Mouse (Mus musculus) kidney, adult 8-10 months (tissue): ENCODE data around the gene Kat2b.
"Not testable (repeated sequence)": the region's sequence is repeated elsewhere in the genome, so short reads cannot be mapped to it uniquely, and the experiment has no call there.

ENCODE experiments used
- DNase-seq, 2 experiments: peaks; one replicate each; pipeline ENCODE4 v3.0.0; 2022

Kat2b gene

DNA sequence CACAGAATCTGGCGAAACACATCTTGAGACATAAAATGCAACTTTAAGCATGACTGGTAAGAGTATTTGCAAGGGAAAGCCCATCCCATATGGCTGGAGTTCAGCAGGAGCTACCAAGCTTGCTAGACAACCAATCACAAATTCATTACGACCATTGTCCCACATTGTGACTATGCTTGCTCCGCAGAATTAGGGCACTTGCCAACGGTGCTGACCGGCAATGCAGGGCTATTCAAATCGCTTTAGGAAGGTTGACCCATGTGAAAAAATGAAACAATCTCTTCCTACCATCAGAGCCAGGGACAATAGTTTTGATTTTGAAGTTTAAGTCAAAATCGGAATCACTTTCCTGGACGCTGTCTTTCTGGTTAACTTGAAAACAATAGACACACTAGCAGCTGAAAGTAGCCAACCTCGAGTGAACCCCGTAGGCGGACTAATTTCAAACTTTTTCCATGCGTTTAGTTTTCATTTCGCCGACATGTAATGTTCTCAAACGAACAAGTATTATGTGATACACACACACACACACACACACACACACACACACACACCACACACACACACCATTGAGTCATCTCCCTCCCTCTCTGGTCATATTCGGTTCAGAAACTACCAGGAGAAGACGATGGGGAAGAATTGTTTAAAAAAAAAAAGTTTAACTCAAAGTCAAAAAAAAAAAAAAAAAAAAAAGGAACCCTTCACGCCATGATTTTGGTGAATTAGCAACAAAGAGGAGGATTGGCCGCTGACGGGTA lies at the start of gene Kat2b:
Gene Kat2b, plus strand, starts transcription at position 701 of the 758 bp plus-strand sequence.
- peak in 1 of 2 experiments; percentile 39 for DNase-seq

DNA sequence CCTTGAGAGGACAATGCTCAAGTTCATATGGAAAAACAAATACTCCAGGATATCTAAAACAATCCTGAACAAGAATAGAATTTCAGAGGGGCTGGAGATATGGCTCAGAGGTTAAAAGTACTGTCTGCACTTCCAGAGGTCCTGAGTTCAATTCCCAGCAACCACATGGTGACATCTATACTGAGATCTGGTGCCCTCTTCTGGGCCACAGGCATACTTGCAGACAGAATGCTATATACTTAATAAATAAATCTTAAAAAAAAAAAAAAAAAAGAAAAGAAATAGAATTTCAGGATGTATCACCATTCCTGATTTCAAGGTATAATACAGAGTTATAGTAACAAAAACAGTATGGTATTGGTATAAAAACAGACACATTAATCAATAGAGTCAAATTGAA lies 47.3 kb upstream of the Kat2b start:
- no peak for DNase-seq

DNA sequence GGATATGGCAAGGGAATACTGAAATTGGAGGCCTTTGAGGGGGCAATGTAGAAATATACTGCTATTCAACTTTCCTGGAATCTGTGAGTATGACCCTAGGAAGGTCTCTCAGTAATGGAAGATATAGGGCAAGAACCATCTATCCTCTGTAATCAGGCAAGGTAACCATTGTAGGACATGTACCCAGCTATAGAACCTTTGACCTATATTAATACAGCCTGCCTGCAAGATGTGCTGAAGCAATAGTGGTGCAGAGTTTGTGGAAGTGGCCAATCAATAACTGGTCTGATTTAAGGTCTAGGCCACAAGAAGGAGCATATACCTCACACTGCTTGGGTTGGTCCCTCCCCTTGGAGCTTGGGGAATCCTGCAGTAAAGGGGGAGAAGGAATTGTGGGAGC lies 46.2 kb upstream of the Kat2b start:
- DNase-seq: no peak

DNA sequence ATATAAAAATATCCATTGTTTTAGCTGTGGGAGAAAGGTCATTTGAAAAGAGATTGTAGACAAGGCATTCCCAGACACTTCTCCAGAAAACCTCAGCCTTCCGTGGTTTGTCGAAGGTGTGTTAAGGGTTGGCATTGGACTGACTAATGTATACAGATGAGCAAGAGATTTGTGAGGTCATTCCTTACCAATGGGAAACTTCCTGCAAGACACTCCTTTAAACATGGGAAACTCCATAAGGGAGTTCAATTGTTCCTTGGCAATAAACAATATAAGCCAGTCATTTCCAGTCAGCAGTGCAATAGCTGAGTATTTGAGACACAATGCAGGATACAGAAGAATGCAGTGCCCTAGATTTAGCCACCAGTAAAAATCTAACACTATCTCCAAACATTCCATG lies 38.6 kb upstream of the Kat2b start:
- no peak for DNase-seq

DNA sequence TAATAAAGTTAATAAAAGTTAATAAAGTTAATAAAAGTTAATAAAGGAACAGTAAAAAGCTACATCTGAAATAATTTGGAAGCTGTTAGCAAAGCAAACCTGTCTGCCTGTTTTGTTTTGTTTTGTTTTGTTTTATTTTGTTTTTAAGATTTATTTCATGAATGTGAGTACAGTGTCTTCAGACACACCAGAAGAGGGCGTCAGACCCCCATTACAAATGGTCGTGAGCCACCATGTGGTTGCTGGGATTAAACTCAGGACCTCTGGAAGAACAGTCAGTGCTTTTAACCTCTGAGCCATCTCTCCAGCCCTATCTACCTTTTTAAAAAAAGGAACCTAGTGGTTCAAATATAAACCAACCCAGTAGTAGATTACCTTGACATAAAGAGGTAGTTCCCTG lies 35.5 kb upstream of the Kat2b start:
- DNase-seq: peak in 1 of 2 experiments; percentile 17

DNA sequence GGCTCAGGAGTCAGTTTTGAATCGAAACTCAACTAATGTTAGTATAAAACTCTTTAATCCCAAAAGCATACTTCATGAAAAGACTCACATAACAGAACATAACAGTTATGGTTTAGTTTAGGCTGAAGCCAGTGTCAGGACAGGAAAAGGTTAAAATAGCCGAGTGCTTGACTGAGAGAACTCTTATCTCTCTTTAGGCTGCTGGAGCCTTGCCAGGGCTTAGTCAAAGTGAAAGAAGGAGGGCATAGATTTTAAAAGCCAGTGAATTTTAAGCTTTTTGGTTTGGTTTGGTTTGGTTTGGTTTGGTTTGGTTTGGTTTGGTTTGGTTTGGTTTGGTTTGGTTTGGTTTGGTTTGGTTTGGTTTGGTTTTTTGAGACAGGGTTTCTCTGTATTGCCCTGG lies 34.2 kb upstream of the Kat2b start:
- DNase-seq: no peak

DNA sequence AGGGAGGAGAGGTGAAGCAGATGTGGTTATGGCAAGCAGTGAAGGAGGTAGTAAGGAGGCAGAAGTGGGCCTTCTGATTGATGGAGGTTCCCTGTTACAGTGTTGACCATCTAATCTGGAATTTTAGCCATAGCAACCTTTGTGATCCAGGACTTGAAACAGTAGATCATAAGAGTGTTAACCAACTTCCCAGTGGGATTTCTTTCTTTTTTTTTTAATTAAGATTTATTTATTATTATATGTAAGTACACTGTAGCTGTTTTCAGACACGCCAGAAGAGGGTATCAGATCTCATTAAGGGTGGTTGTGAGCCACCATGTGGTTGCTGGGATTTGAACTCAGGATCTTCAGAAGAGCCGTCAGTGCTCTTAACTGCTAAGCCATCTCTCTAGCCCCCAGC lies 27.3 kb upstream of the Kat2b start, which contains the start of gene Pp2d1:
Gene Pp2d1, minus strand, starts transcription at position 101 of the 400 bp plus-strand sequence.
- DNase-seq: not testable (repeated sequence)

DNA sequence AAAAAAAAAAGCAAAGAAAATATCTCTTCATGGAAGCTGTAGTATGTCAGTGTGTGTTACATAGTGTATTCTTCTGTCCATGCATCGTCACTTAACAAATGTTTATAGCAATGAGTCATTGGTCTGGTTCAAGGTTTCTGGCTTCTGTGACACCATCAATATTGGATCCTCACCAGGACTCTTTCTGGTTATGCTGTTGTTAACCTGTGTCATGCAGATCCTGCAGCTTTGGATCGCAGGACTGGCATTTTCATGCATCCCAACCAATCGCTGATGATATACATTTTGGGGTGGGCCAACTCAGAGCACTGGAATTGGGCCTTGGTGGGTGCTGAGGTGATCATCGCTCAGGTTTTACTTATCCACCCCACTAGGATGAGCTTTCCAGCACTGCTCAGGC lies 24.1 kb upstream of the Kat2b start:
- DNase-seq: no peak

DNA sequence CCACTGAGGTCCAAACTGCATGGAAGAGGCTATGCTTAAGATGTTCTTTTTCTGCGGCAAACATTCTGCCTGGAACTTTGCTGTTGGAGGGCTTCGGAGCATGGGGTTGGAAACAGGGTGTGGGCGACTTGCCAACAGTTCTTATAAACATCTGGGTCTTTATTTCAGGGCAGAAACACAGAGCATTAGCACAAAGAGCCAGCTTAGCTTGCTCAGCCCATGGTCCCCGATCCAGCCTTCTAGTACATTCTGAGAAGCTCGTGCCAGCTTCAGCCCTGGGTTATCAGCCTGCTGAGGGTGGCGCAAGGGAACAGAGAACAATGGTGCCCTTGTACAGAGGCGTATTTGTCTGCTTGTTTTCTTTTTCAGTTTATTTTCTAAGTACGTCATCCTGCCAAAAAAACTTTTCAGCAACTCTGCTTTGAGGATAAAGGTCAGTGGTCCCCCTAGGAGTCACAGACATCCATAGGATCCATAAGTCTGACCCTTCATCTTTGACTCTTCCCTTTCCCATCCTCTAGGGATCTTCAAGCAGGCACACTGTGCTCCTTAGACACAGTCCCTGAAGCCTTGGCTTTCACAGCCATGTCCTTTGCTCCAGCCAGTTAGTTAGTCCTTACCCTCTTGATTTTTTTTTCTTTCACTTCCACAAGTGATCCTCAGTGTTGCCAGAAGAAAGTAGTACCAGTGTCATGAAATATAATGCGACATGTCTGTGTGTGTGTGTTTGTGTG lies 22.9 kb upstream of the Kat2b start:
- DNase-seq: no peak

DNA sequence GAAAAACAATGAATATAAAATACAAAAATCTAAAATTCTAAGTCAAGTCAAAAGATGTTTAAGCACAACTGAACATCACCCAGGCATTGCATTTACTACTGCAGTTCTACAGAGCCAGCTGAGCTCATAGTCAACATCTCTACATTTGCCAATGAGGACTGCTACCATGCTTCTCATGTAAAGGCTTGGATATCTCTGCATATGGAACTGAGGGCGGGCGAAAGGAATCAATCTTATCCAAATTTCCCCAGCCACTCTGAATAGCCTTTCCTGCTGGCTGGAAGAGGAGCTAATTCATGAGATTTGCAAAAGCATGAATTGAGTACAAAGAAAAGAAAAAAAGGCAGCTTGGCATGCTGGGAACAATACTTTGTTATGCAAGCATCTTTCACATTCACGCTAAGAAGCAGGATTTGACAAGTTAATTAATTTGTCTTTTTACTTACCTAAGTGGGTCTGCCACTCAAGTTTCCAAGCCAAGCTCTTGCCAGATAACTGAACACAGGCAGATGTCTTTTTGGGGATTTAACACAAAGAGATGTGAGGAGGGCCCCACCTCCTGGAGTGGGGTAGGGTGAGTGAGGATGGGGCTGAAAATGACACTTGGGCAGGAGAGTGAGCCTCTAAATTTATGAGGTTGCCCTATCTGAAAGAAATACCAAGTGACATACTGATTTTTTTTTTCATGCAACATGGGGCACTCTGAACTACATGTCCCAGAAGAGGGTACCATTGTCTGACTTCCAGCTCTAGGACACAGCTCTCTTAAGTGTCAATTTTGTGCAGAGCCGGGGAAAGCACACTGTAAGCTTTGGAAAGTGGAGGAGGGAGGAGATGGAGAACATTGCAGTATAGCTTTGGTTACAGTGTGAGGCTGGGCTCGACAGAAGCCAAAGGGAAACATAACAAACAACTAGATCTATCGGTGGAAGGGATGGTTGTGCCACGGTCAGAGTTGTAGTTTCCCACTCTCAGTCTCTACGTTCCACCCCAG lies 15.1 kb upstream of the Kat2b start:
- no peak for DNase-seq

DNA sequence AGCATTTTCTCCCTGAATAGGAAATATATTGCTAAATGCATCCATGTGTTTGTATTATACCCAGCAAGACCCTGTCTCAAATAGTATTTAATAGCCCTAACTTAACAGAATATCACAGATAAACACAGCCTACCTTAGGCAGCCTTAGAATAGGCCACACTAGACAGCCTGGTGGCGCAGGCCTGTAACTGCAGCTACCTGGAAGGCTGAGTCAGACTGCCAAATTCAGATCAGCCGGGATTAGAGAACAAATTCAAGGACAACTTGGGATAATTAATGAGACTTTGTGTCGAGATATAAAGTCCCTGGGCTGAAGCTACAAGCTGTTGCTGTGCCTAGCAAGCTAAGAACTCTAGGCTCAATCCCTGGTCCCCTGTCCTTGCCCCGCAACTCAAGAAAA lies 12.6 kb upstream of the Kat2b start:
- DNase-seq: peak in 1 of 2 experiments; percentile 16

DNA sequence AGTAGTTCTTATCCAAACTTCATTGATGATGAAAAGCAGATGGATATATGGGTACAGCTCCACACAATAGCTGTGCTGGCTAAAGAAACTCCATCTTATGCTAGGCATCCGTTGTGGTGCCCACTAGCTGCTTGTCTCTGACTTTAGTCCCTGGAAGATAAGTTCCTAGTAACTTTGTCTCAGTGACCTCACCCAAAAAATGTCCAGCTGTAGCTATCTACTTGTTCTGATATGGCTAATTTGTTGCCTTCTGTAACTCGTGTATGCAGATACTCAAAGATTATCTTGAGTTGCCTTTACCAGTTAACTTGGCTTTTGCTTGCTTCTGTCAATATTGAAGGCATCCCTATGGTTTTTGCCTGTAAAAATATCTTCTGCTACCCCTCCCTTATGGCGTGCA lies 11.8 kb upstream of the Kat2b start:
- no peak for DNase-seq

DNA sequence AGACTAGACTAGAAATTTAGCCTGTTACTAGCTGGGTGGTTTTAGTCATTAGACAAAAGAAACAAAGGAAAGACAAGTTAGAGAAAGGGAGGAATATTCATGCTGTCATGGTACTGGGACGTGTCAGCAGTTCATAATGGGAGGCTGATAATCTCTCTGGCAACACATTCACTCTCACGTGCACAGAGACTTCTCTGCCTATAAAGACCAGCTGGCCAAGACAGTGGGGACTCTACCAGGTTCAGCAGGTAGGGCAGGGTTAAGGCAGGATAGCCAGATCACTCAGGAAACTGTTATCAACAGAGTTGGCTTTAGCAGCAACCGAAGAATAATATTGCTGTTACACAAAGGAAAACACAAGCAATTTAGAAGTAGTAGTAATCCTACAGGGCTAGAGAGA lies 9.2 kb upstream of the Kat2b start:
- DNase-seq: no peak

DNA sequence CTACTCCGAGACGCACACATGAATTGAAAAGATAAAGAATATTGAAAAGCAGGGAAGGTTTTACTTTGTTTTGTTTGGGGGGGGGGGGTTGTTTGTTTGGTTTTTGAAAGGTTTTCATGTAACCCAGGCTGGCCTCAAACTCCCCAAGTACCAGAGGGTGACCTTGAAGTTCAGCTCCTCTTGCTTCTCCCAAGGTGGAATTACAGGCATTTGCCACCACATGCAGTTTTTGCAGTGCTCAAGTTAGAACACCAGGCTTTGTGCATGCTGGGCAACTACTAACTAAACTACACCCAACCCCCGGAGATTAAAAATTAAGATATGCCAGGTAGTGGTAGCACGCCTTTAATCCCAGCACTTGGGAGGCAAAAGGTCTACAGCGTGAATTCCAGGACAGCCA lies 7.0 kb upstream of the Kat2b start:
- DNase-seq: no peak

DNA sequence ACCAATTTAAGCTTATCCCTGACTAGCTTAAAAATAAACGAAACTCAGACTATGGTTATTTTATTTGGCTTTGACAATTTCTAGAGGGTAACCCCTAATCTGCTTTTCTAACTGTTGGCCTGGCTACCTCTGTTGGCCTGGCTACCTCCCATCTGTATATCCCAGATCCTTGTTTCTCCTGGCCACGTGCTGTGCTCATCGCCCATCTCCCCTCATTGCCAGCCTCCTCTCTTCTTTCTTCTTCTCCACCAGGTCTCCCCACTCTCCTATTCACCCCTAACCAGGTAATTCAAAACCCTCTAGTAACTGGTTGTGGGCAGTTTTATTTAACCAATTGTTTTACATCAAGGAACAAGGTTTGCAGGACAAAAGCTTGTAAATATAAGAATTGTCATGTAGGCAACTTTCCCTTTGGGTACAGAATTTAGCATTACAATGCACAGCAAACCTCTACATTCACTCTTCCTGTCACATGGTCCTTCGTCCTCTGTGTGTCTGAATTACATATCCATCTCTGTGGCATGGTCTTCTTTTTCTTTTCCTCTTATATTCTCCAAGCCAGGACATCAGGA lies 5.1 kb upstream of the Kat2b start:
- DNase-seq: no peak

DNA sequence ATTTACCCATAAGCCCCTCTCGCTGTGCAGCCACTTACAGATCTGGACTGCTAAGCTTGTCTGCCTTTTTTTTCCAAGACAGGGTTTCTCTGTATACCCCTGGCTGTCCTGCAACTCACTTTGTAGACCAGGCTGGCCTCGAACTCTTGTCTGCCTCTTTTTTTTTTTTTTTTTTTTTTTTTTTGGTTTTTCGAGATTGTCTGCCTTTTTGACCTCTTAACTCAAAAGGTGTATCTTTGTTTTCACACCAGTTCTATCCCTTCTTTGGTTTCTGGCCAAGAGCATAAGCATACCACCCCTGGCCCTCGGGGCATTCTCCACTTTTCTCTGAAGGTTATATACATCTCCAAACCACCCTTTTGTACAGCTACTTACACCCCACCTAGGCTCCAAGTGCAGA lies 1.8 kb upstream of the Kat2b start:
- DNase-seq: no peak

DNA sequence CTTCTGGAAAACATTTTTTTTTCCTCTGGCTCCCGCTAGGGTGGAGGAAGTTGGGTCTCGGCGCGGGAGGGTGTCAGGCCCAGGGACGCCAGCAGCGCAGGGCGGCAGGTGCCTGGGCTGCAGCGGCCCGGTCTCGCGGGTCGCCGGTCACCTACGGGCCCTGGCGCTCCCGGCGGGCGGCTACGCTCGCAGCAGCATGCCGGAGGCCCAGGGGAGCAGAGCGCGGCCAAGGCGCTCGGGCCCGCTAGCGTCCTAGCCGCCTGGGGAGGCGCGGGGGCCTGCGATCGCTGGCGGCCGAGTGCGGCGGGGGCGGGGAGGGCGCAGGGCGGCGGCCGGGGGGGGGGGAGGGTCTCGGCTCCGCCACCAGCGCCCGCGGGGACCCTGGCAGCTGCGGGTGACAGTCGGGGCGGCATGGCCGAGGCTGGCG lies 271 bp downstream of the Kat2b start:
- DNase-seq: peak; percentile 74 to 76

DNA sequence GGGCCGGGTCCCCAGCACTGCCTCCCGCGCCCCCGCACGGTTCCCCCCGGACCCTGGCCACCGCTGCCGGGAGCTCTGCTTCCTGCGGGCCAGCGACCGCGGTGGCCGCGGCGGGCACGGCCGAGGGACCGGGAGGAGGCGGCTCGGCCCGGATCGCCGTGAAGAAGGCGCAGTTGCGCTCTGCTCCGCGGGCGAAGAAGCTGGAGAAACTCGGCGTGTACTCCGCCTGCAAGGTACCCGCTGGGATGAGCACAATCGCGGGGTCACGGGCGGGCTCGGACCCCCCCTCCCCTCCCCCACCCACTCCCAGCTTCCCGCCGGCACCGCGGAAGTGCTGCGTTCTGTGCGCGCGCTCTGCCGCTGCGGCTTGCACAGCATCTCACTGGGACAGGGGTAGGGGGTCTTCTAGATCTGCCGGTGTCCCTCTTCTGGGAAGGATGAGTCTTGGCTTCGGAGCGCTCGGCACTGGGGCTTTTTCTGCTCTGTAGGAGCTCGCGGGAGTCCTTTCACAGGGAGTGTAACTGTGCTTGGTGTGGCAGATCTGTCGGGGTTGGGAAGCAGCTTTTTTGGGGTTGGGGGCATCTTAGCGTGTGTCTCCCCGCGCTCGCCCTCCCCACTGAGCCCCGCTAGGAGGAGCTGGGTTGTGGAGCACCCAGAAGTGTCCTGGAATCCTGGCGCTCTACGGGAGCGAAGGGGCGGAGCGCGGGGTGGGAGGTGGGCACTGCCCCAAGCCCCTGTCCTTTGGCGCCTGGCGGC lies 863 bp downstream of the Kat2b start:
- DNase-seq: peak in 1 of 2 experiments; percentile 34

DNA sequence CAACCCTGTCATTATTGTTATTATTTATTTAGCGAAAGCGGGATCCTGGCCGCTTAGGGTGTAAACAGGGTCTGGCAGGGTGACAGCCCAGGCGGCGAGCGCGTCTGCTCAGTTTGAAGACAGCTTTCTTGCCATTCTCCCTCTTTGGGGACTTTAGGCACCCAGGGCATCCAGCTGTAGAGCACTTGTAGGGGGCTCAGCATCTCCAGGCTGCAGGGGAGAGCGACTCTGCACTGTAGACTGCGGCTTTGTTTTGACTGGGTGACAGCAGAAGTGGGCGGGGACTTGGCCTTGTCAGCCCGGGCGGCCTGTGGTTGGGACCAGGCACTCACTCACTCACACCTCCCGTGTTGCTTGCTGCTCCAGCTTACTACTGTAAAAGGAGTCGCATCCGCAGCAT lies 1.5 kb downstream of the Kat2b start:
- peak; percentile 71 to 79 for DNase-seq

DNA sequence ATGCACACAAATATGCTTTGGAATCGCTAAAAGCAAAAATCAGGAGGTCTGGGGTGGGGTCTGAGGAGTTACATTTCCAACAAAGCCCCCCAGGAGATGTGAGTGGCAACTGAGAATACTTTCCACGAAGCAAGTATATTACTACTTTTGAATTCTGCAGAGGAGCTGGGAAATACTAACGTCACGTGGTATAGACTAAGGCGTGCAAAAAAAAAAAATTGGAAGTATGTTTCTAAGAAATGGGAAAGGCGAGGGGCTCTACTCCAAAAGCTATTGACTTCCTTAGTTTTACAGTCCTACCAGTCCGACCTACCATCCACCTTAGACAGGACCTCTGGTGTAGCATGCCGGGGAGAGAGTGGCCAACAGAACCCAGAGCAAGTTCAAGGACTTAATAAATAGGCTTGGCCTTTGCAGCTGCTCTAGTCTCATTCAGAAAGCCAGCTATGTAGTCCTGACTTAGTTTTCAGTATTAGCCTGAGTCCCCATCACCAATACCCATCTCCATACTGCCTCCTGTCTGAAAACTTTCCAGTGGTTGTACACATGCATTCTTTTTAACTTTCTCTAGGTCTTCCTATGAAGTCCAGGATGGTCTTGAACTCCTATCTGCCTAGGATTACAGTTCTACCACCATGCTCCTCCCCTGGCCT lies 2.2 kb downstream of the Kat2b start:
- DNase-seq: no peak

DNA sequence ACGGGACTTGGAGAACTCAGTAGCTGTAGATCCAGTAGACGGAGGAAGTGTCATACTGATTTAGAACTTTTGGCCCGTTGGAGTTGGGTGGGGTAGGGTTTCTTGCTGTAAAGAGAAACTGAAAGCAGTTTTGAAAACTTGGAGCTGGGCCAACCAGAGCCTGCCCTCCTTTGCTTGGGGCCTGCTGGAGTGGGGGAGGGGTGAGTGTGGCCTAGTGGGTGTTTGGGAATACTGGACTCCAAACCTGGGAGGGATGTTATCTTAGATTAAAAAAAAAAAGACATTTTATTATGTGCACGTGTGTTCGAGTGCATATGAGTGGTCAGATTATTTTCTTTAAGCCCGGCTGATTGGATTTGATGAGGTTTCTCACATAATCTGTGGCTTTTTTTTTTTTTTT lies 3.2 kb downstream of the Kat2b start:
- DNase-seq: peak; percentile 79 to 83
